ENCODE assay signal across 16 mouse cellular contexts in genomic region chr8:121852464-121852863, GRCm38 (mm10). TPM values are rescaled to one million over a fixed set of nuclear protein-coding genes. Genes with fewer than 3 reads are reported as not detected.
DNase-seq lines count a peak whose midpoint lies in the region; ATAC-seq and TF ChIP-seq lines count a peak whose summit lies in the region.
"Had no signal": no experiment of that assay in that cellular context is flagged by ENCODE, and none has a peak within 500 bp of the region (broad histone marks: within the 10 kb centered on the region; RNA-seq: fewer than 3 reads in every experiment).

No protein-coding gene starts in this region.

- peaks cover 11% of the 10 kb centered on the region; the same call in 1 of the 2 replicates for H3K27me3 ChIP-seq in liver, embryonic 12.5 days (replicated peaks)
- no peaks in the 10 kb centered on the region for H3K27me3 ChIP-seq in liver, postnatal 0 days (ENCODE audit: insufficient read depth, low read length)
- H3K27me3 ChIP-seq: neural tube, embryonic 13.5 days had no signal

- H3K4me2 ChIP-seq in liver, embryonic 12.5 days: no peak overlapping the region
- no peak overlapping the region for H3K4me2 ChIP-seq in liver, postnatal 0 days (ENCODE audit: low read depth, low read length)
- H3K4me2 ChIP-seq: neural tube, embryonic 13.5 days had no signal

- no peak for TF ChIP-seq EP300 in liver, postnatal 0 days (IDR thresholded peaks at IDR 0.05; ENCODE audit: low read depth)

- no peaks in the 10 kb centered on the region for H3K9me3 ChIP-seq in liver, embryonic 12.5 days (replicated peaks)
- no peaks in the 10 kb centered on the region for H3K9me3 ChIP-seq in liver, postnatal 0 days (ENCODE audit: low read length)
- H3K9me3 ChIP-seq: neural tube, embryonic 13.5 days had no signal

- no peaks in the 10 kb centered on the region for H3K36me3 ChIP-seq in liver, embryonic 12.5 days
- H3K36me3 ChIP-seq in liver, postnatal 0 days (replicated peaks; ENCODE audit: insufficient read depth, low read length): no peaks in the 10 kb centered on the region
- H3K36me3 ChIP-seq: neural tube, embryonic 13.5 days had no signal

- peak; percentile 13 to 53 for DNase-seq in adrenal gland, adult (ENCODE audit: inconsistent age in 2 of 2, low spot score in 1 of 2)
- DNase-seq in adrenal gland, postnatal 14 days: no peak
- no peak for DNase-seq in liver, postnatal 0 days
- peak; percentile 77 for DNase-seq in CD4-positive helper T cell, adult 2 months (ENCODE audit: low read depth, low spot score)
- DNase-seq in kidney, adult 9 months: no peak
- DNase-seq: cerebellum, adult 2 months; heart, postnatal 10 days; kidney, postnatal 14 days; layer of hippocampus, adult 9-11 months; lung, adult 2 months had no signal

- ATAC-seq in liver, embryonic 12.5 days: no peak
- no peak for ATAC-seq in liver, postnatal 0 days
- peak; percentile 29 for ATAC-seq in activated CD4-positive, CD25-positive, alpha-beta regulatory T cell, adult 4 months
- no peak for ATAC-seq in frontal cortex, adult (ENCODE audit: low TSS enrichment)
- ATAC-seq: forebrain, embryonic 16.5 days; intestine, postnatal 0 days had no signal

- peaks cover 38% of the 10 kb centered on the region for H3K4me1 ChIP-seq in liver, embryonic 12.5 days
- H3K4me1 ChIP-seq in liver, postnatal 0 days (ENCODE audit: insufficient read depth): peaks cover 12% of the 10 kb centered on the region

- no peak for TF ChIP-seq CTCF in liver, postnatal 0 days (IDR thresholded peaks at IDR 0.05; ENCODE audit: low read depth)

- WGBS in liver, embryonic 12.5 days (ENCODE audit: insufficient replicate concordance): 20% methylated on average over 7 of the region's 7 CpGs
- WGBS in liver, postnatal 0 days (ENCODE audit: insufficient replicate concordance): 27% methylated on average over 7 of the region's 7 CpGs

- 0 out of 2 replicates have a peak overlapping the region, but pooled peaks have one; percentile 12 for H3K27ac ChIP-seq in liver, embryonic 12.5 days
- no peak overlapping the region for H3K27ac ChIP-seq in liver, postnatal 0 days (ENCODE audit: low read depth)
- H3K27ac ChIP-seq: neural tube, embryonic 13.5 days had no signal

- H3K4me3 ChIP-seq in liver, embryonic 12.5 days: no peak overlapping the region
- no peak overlapping the region for H3K4me3 ChIP-seq in liver, postnatal 0 days (ENCODE audit: low read depth, low read length)
- H3K4me3 ChIP-seq: neural tube, embryonic 13.5 days had no signal

- no peak overlapping the region; the same call in 1 of the 2 replicates for H3K9ac ChIP-seq in liver, embryonic 12.5 days
- no peak overlapping the region for H3K9ac ChIP-seq in liver, postnatal 0 days (replicated peaks)

RNA-seq across cellular contexts. Expression of gene Klhdc4, which starts 23.1 kb away (rescaled TPM):
- total RNA-seq in adrenal gland, postnatal 14 days (2021): 20.4 and 22.3 TPM in 2 replicates
- 34.1 and 36.2 TPM in 2 replicates for polyA plus RNA-seq in liver, embryonic 12.5 days (2016; fragmentation: Nextera tagmentation; extraction: Ambion mirVana)
- polyA plus RNA-seq in liver, postnatal 0 days (2015; fragmentation: Nextera tagmentation; extraction: Ambion mirVana): 8.2 and 8.7 TPM in 2 replicates
- 10 to 100 TPM; 17.7 to 18.6 TPM for polyA plus RNA-seq in activated CD4-positive, CD25-positive, alpha-beta regulatory T cell, adult 4 months (2017; shearing (Covaris generic))

RNA-seq across cellular contexts. Expression of gene Slc7a5, which starts 55.0 kb away (rescaled TPM):
- total RNA-seq in adrenal gland, postnatal 14 days (2021): 41.4 and 46.8 TPM in 2 replicates
- 52.6 and 58.9 TPM in 2 replicates for polyA plus RNA-seq in liver, embryonic 12.5 days (2016; fragmentation: Nextera tagmentation; extraction: Ambion mirVana)
- 10.5 and 10.8 TPM in 2 replicates for polyA plus RNA-seq in liver, postnatal 0 days (2015; fragmentation: Nextera tagmentation; extraction: Ambion mirVana)
- polyA plus RNA-seq in activated CD4-positive, CD25-positive, alpha-beta regulatory T cell, adult 4 months (2017; shearing (Covaris generic)): 1 to 10 TPM; 4.7 to 6.6 TPM

Comparison
In these comparisons a context has a peak if more than half of its experiments do, and no peak if none do; other contexts are left out.
1. DNase-seq: peak in adrenal gland, adult (2 of 2) and CD4-positive helper T cell, adult 2 months (single experiment); none in adrenal gland, postnatal 14 days (single experiment), liver, postnatal 0 days (single experiment) and kidney, adult 9 months (single experiment).